Mouse (Mus musculus) hindbrain, embryonic 15.5 days (tissue): ENCODE measurements around the gene Zfp536. TPM values are rescaled to one million over a fixed set of nuclear protein-coding genes. Genes with fewer than 3 reads are reported as not detected.

Experiments
- ATAC-seq: fragments of 200-750 bp; cut with Nextera tagmentation; 2 replicates; pipeline ENCODE4 v1.8.0; 2017; ENCODE audit warnings: low read depth, moderate number of reproducible peaks, moderate TSS enrichment; ENCODE audit not compliant: low FRiP score
- H3K27ac ChIP-seq: fragments of 300-500 bp; sonication (generic); replicated peaks from 2 replicates; pipeline ENCODE4 v1.5.1; 2015; ENCODE audit warnings: mild to moderate bottlenecking, inconsistent platforms
- H3K27me3 ChIP-seq: fragments of 300-500 bp; sonication (generic); 2 replicates; pipeline ENCODE4 v1.6.1; 2015; ENCODE audit warnings: control low read depth, inconsistent platforms
- H3K36me3 ChIP-seq: fragments of 300-500 bp; sonication (generic); 2 replicates; pipeline ENCODE4 v1.6.1; 2015; ENCODE audit warnings: control low read depth, inconsistent platforms
- H3K4me1 ChIP-seq: fragments of 300-500 bp; sonication (generic); replicated peaks from 2 replicates; pipeline ENCODE4 v1.6.1; 2015; ENCODE audit warnings: control low read depth, inconsistent platforms
- H3K4me2 ChIP-seq: fragments of 300-500 bp; sonication (generic); 2 replicates; pipeline ENCODE4 v1.6.1; 2015; ENCODE audit warnings: moderate library complexity, mild to moderate bottlenecking, inconsistent platforms
- H3K4me3 ChIP-seq: fragments of 300-500 bp; sonication (generic); 2 replicates; pipeline ENCODE4 v1.5.1; 2015; ENCODE audit warnings: mild to moderate bottlenecking, inconsistent platforms
- H3K9ac ChIP-seq: fragments of 300-500 bp; sonication (generic); 2 replicates; pipeline ENCODE4 v1.6.1; 2015; ENCODE audit warnings: inconsistent platforms
- H3K9me3 ChIP-seq: fragments of 300-500 bp; sonication (generic); 2 replicates; pipeline ENCODE4 v1.6.1; 2016; ENCODE audit warnings: control low read depth, inconsistent platforms
- WGBS: fragments of 180-500 bp; shearing (Covaris S2); methylation state at CpG from one replicate; pipeline ENCODE4 v1.1.7; 2015; 5-methylcytosine and 5-hydroxymethylcytosine counted together
- polyA plus RNA-seq: library from polyadenylated mRNA; unstranded; fragments of >200 nt; fragmentation: Nextera tagmentation; extraction: Ambion mirVana; gene quantifications from 2 replicates; pipeline ENCODE4 v1.2.1, GENCODE M21; 2015

Zfp536 gene
- polyA plus RNA-seq, 1 experiment from 2014 or later: 36.0 TPM

- H3K4me1 ChIP-seq: no peaks in the 10 kb centered on the region
- no peak overlapping the region for H3K4me2 ChIP-seq
- no peaks in the 10 kb centered on the region for H3K27me3 ChIP-seq
- H3K36me3 ChIP-seq: no peaks in the 10 kb centered on the region
- ATAC-seq: no peak
- no peak overlapping the region for H3K9ac ChIP-seq
- no peak overlapping the region for H3K4me3 ChIP-seq
- no peak overlapping the region for H3K27ac ChIP-seq
- H3K9me3 ChIP-seq: no peaks in the 10 kb centered on the region
- 89% methylated on average over 3 of the region's 3 CpGs for WGBS
Measured at GRCm38 (mm10) chr7:37581262-37581661, 192.2 kb downstream of the Zfp536 start.

GRCm38 (mm10) chr7:37580554-37580953 is 192.9 kb downstream of the Zfp536 start:
- WGBS: 76% methylated on average over 5 of the region's 5 CpGs
- Histone ChIP-seq H3K36me3 (no peaks in the 10 kb centered on the region), H3K4me1 (no peaks in the 10 kb centered on the region), H3K27me3 (no peaks in the 10 kb centered on the region), H3K27ac (no peak overlapping the region), H3K9me3 (no peaks in the 10 kb centered on the region), H3K9ac (no peak overlapping the region), H3K4me2 (no peak overlapping the region), H3K4me3 (no peak overlapping the region)
- ATAC-seq: no peak

GRCm38 (mm10) chr7:37572021-37572420 is 201.4 kb downstream of the Zfp536 start:
- no peak for ATAC-seq
- no peak overlapping the region for H3K9ac ChIP-seq
- no peaks in the 10 kb centered on the region for H3K36me3 ChIP-seq
- H3K27ac ChIP-seq: no peak overlapping the region
- no peaks in the 10 kb centered on the region for H3K9me3 ChIP-seq
- WGBS: 91% methylated on average over 7 of the region's 7 CpGs
- H3K4me2 ChIP-seq: no peak overlapping the region
- H3K27me3 ChIP-seq: no peaks in the 10 kb centered on the region
- H3K4me1 ChIP-seq: peaks cover 13% of the 10 kb centered on the region
- H3K4me3 ChIP-seq: no peak overlapping the region

GRCm38 (mm10) chr7:37568811-37569500 is 204.5 kb downstream of the Zfp536 start:
- peaks cover 43% of the 10 kb centered on the region for H3K4me1 ChIP-seq
- no peaks in the 10 kb centered on the region for H3K9me3 ChIP-seq
- H3K9ac ChIP-seq: no peak overlapping the region
- no peaks in the 10 kb centered on the region for H3K27me3 ChIP-seq
- WGBS: 76% methylated on average over 31 of the region's 31 CpGs
- H3K4me2 ChIP-seq: no peak overlapping the region
- H3K36me3 ChIP-seq: no peaks in the 10 kb centered on the region
- peak; percentile 40; the same call in 1 of the 2 replicates for ATAC-seq
- no peak overlapping the region for H3K4me3 ChIP-seq
- no peak overlapping the region for H3K27ac ChIP-seq

- Histone ChIP-seq H3K27ac (no peak overlapping the region; the same call in 1 of the 2 replicates), H3K4me1 (peaks cover 52% of the 10 kb centered on the region), H3K27me3 (no peaks in the 10 kb centered on the region)
Measured at GRCm38 (mm10) chr7:37568041-37568440, 205.4 kb downstream of the Zfp536 start.

GRCm38 (mm10) chr7:37566019-37566418 is 207.4 kb downstream of the Zfp536 start:
- Histone ChIP-seq H3K9ac (peak overlapping the region; percentile 11; the same call in 1 of the 2 replicates), H3K27me3 (no peaks in the 10 kb centered on the region), H3K9me3 (no peaks in the 10 kb centered on the region), H3K4me3 (no peak overlapping the region), H3K4me1 (peaks cover 67% of the 10 kb centered on the region), H3K27ac (peak overlapping the region; percentile 6; the same call in 1 of the 2 replicates), H3K4me2 (peak overlapping the region; percentile 23), H3K36me3 (no peaks in the 10 kb centered on the region)
- 0 out of 2 replicates have a peak, but pooled peaks have one; percentile 4 for ATAC-seq
- WGBS: 9% methylated on average over 9 of the region's 9 CpGs

More at GRCm38 (mm10) chr7:37568041-37568440, 205.4 kb downstream of the Zfp536 start:
- no peaks in the 10 kb centered on the region for H3K9me3 ChIP-seq
- no peaks in the 10 kb centered on the region for H3K36me3 ChIP-seq
- ATAC-seq: no peak
- no peak overlapping the region for H3K4me3 ChIP-seq
- H3K9ac ChIP-seq: no peak overlapping the region
- no peak overlapping the region for H3K4me2 ChIP-seq
- WGBS: 67% methylated on average over 14 of the region's 14 CpGs

- no peak for ATAC-seq
- Histone ChIP-seq H3K36me3 (no peaks in the 10 kb centered on the region), H3K27me3 (no peaks in the 10 kb centered on the region), H3K9me3 (no peaks in the 10 kb centered on the region), H3K9ac (no peak overlapping the region), H3K4me3 (no peak overlapping the region), H3K4me1 (peaks cover 74% of the 10 kb centered on the region), H3K27ac (peak overlapping the region; percentile 6; the same call in 1 of the 2 replicates), H3K4me2 (no peak overlapping the region)
- 36% methylated on average over 8 of the region's 8 CpGs for whole genome bisulfite sequencing
Measured at GRCm38 (mm10) chr7:37565371-37565770, 208.1 kb downstream of the Zfp536 start.

- H3K9me3 ChIP-seq: no peaks in the 10 kb centered on the region
- no peak overlapping the region for H3K4me3 ChIP-seq
- no peak for ATAC-seq
- WGBS: 9% methylated on average over 10 of the region's 10 CpGs
- no peaks in the 10 kb centered on the region for H3K36me3 ChIP-seq
- H3K27ac ChIP-seq: peak overlapping the region; percentile 66
- no peak overlapping the region for H3K9ac ChIP-seq
- H3K4me2 ChIP-seq: peak overlapping the region; percentile 12
- no peaks in the 10 kb centered on the region for H3K27me3 ChIP-seq
- H3K4me1 ChIP-seq: peaks cover 74% of the 10 kb centered on the region
Measured at GRCm38 (mm10) chr7:37564644-37565043, 208.8 kb downstream of the Zfp536 start.

- 19% methylated on average over 6 of the region's 6 CpGs for WGBS
- Histone ChIP-seq H3K9ac (no peak overlapping the region), H3K4me1 (peaks cover 74% of the 10 kb centered on the region), H3K9me3 (no peaks in the 10 kb centered on the region), H3K4me3 (no peak overlapping the region), H3K27ac (peak overlapping the region; percentile 66), H3K27me3 (no peaks in the 10 kb centered on the region), H3K4me2 (peak overlapping the region; percentile 12; the same call in 1 of the 2 replicates), H3K36me3 (no peaks in the 10 kb centered on the region)
- no peak for ATAC-seq
Measured at GRCm38 (mm10) chr7:37563831-37564400, 209.5 kb downstream of the Zfp536 start.

- peak overlapping the region; percentile 15 for H3K4me3 ChIP-seq
- 0 out of 2 replicates have a peak overlapping the region, but pooled peaks have one; percentile 5 for H3K9ac ChIP-seq
- 6% methylated on average over 8 of the region's 8 CpGs for WGBS
- no peaks in the 10 kb centered on the region for H3K27me3 ChIP-seq
- no peaks in the 10 kb centered on the region for H3K36me3 ChIP-seq
- H3K4me2 ChIP-seq: peak overlapping the region; percentile 46
- no peaks in the 10 kb centered on the region for H3K9me3 ChIP-seq
- peaks cover 66% of the 10 kb centered on the region for H3K4me1 ChIP-seq
- peak; percentile 41 for ATAC-seq
- peak overlapping the region; percentile 78 for H3K27ac ChIP-seq
Measured at GRCm38 (mm10) chr7:37563171-37563574, 210.3 kb downstream of the Zfp536 start.

- no peaks in the 10 kb centered on the region for H3K36me3 ChIP-seq
- peaks cover 65% of the 10 kb centered on the region for H3K4me1 ChIP-seq
- H3K9ac ChIP-seq: no peak overlapping the region
- WGBS: 10% methylated on average over 7 of the region's 7 CpGs
- peak; percentile 46; the same call in 1 of the 2 replicates for ATAC-seq
- peak overlapping the region; percentile 78 for H3K27ac ChIP-seq
- H3K27me3 ChIP-seq: no peaks in the 10 kb centered on the region
- H3K9me3 ChIP-seq: no peaks in the 10 kb centered on the region
- H3K4me3 ChIP-seq: no peak overlapping the region
- H3K4me2 ChIP-seq: peak overlapping the region; percentile 46
Measured at GRCm38 (mm10) chr7:37562505-37562904, 210.9 kb downstream of the Zfp536 start.

- H3K9me3 ChIP-seq: no peaks in the 10 kb centered on the region
- H3K36me3 ChIP-seq: no peaks in the 10 kb centered on the region
- no peak overlapping the region for H3K9ac ChIP-seq
- peaks cover 47% of the 10 kb centered on the region for H3K4me1 ChIP-seq
- 74% methylated on average over 7 of the region's 7 CpGs for WGBS
- H3K27ac ChIP-seq: no peak overlapping the region
- ATAC-seq: no peak
- H3K4me3 ChIP-seq: no peak overlapping the region
- no peaks in the 10 kb centered on the region for H3K27me3 ChIP-seq
- no peak overlapping the region for H3K4me2 ChIP-seq
Measured at GRCm38 (mm10) chr7:37560581-37560980, 212.9 kb downstream of the Zfp536 start.
